Mouse (Mus musculus) midbrain, embryonic 15.5 days (tissue): ENCODE measurements around the gene Reep6. TPM values are rescaled to one million over a fixed set of nuclear protein-coding genes. Genes with fewer than 3 reads are reported as not detected.
A peak's percentile ranks its signal among the peaks of the same experiment; 100 is the strongest.

ENCODE experiments used
- ATAC-seq: fragments of 200-750 bp; cut with Nextera tagmentation; replicated peaks from 2 replicates; pipeline ENCODE4 v1.8.0; 2017; ENCODE audit warnings: moderate TSS enrichment
- H3K27ac ChIP-seq: fragments of 300-500 bp; sonication (generic); 2 replicates; pipeline ENCODE4 v1.5.1; 2015; ENCODE audit warnings: mild to moderate bottlenecking, inconsistent platforms
- H3K27me3 ChIP-seq: fragments of 300-500 bp; sonication (generic); replicated peaks from 2 replicates; pipeline ENCODE4 v1.6.1; 2015; ENCODE audit warnings: inconsistent platforms
- H3K36me3 ChIP-seq: fragments of 300-500 bp; sonication (generic); replicated peaks from 2 replicates; pipeline ENCODE4 v1.6.1; 2015; ENCODE audit warnings: inconsistent platforms
- H3K4me1 ChIP-seq: fragments of 300-500 bp; sonication (generic); 2 replicates; pipeline ENCODE4 v1.6.1; 2015; ENCODE audit warnings: inconsistent platforms
- H3K4me2 ChIP-seq: fragments of 300-500 bp; sonication (generic); 2 replicates; pipeline ENCODE4 v1.6.1; 2015; ENCODE audit warnings: inconsistent platforms, mild to moderate bottlenecking, moderate library complexity
- H3K4me3 ChIP-seq: fragments of 300-500 bp; sonication (generic); 2 replicates; pipeline ENCODE4 v1.5.1; 2015; ENCODE audit warnings: mild to moderate bottlenecking, inconsistent platforms
- H3K9ac ChIP-seq: fragments of 300-500 bp; sonication (generic); 2 replicates; pipeline ENCODE4 v1.6.1; 2015; ENCODE audit warnings: mild to moderate bottlenecking, inconsistent platforms
- H3K9me3 ChIP-seq: fragments of 300-500 bp; sonication (generic); 2 replicates; pipeline ENCODE4 v1.6.1; 2016; ENCODE audit warnings: inconsistent platforms
- WGBS: fragments of 180-500 bp; shearing (Covaris S2); methylation state at CpG from one replicate; pipeline ENCODE4 v1.1.7; 2015; ENCODE audit warnings: mixed read lengths; 5-methylcytosine and 5-hydroxymethylcytosine counted together
- polyA plus RNA-seq: library from polyadenylated mRNA; unstranded; fragments of >200 nt; fragmentation: Nextera tagmentation; extraction: Ambion mirVana; gene quantifications from 2 replicates; pipeline ENCODE4 v1.2.1, GENCODE M21; 2015

The Reep6 gene
- polyA plus RNA-seq, 1 experiment from 2014 or later: 5.5 TPM

GRCm38 (mm10) chr10:80368392-80368791 lies 38.6 kb downstream of the Reep6 start:
- Histone ChIP-seq H3K9me3 (no peaks in the 10 kb centered on the region), H3K4me2 (no peak overlapping the region), H3K4me3 (no peak overlapping the region), H3K36me3 (no peaks in the 10 kb centered on the region), H3K27me3 (no peaks in the 10 kb centered on the region), H3K27ac (no peak overlapping the region), H3K9ac (no peak overlapping the region), H3K4me1 (peaks cover 17% of the 10 kb centered on the region)
- 96% methylated on average over 6 of the region's 6 CpGs for WGBS
- no peak for ATAC-seq

- no peaks in the 10 kb centered on the region for H3K27me3 ChIP-seq
- H3K9ac ChIP-seq: no peak overlapping the region
- H3K36me3 ChIP-seq: no peaks in the 10 kb centered on the region
- no peak overlapping the region for H3K4me3 ChIP-seq
- H3K4me1 ChIP-seq: peaks cover 11% of the 10 kb centered on the region
- no peak overlapping the region for H3K27ac ChIP-seq
- no peak for ATAC-seq
- H3K4me2 ChIP-seq: no peak overlapping the region
- WGBS: 82% methylated on average over 21 of the region's 21 CpGs
- H3K9me3 ChIP-seq: no peaks in the 10 kb centered on the region
These were observed 40.4 kb downstream of the Reep6 start for GRCm38 (mm10) chr10:80369995-80370747.

- Histone ChIP-seq H3K9me3 (no peaks in the 10 kb centered on the region), H3K4me3 (peak overlapping the region; percentile 26), H3K4me2 (peak overlapping the region; percentile 46), H3K9ac (0 out of 2 replicates have a peak overlapping the region, but pooled peaks have one; percentile 4), H3K27me3 (no peaks in the 10 kb centered on the region), H3K36me3 (no peaks in the 10 kb centered on the region), H3K4me1 (peaks cover 11% of the 10 kb centered on the region), H3K27ac (peak overlapping the region; percentile 39)
- ATAC-seq: peak; percentile 87
- WGBS: 2% methylated on average over 12 of the region's 12 CpGs
These were observed 41.7 kb downstream of the Reep6 start for GRCm38 (mm10) chr10:80371411-80371966.

GRCm38 (mm10) chr10:80371983-80372382 lies 42.2 kb downstream of the Reep6 start:
- Histone ChIP-seq H3K4me3 (peak overlapping the region; percentile 26; the same call in 1 of the 2 replicates), H3K27ac (peak overlapping the region; percentile 39; the same call in 1 of the 2 replicates), H3K36me3 (no peaks in the 10 kb centered on the region), H3K4me2 (peak overlapping the region; percentile 46), H3K27me3 (no peaks in the 10 kb centered on the region), H3K9me3 (no peaks in the 10 kb centered on the region), H3K4me1 (peaks cover 11% of the 10 kb centered on the region), H3K9ac (0 out of 2 replicates have a peak overlapping the region, but pooled peaks have one; percentile 4)
- ATAC-seq: no peak
- 48% methylated on average over 9 of the region's 9 CpGs for WGBS

- 87% methylated on average over 6 of the region's 6 CpGs for WGBS
- H3K9ac ChIP-seq: no peak overlapping the region
These were observed 43.0 kb downstream of the Reep6 start for GRCm38 (mm10) chr10:80372706-80373105.

GRCm38 (mm10) chr10:80374063-80374462 lies 44.3 kb downstream of the Reep6 start:
- no peak for ATAC-seq
- H3K4me3 ChIP-seq: no peak overlapping the region
- no peak overlapping the region for H3K27ac ChIP-seq
- no peak overlapping the region for H3K9ac ChIP-seq
- H3K9me3 ChIP-seq: no peaks in the 10 kb centered on the region
- peaks cover 11% of the 10 kb centered on the region for H3K4me1 ChIP-seq
- H3K4me2 ChIP-seq: no peak overlapping the region
- 20% methylated on average over 6 of the region's 6 CpGs for WGBS
- no peaks in the 10 kb centered on the region for H3K27me3 ChIP-seq
- no peaks in the 10 kb centered on the region for H3K36me3 ChIP-seq

More at GRCm38 (mm10) chr10:80372706-80373105, 43.0 kb downstream of the Reep6 start:
- no peaks in the 10 kb centered on the region for H3K27me3 ChIP-seq
- no peaks in the 10 kb centered on the region for H3K36me3 ChIP-seq
- peaks cover 11% of the 10 kb centered on the region for H3K4me1 ChIP-seq
- H3K27ac ChIP-seq: no peak overlapping the region
- no peak overlapping the region for H3K4me2 ChIP-seq
- H3K9me3 ChIP-seq: no peaks in the 10 kb centered on the region
- ATAC-seq: no peak
- H3K4me3 ChIP-seq: no peak overlapping the region

GRCm38 (mm10) chr10:80376160-80376559 lies 46.4 kb downstream of the Reep6 start:
- Histone ChIP-seq H3K36me3 (peaks cover 15% of the 10 kb centered on the region), H3K4me2 (no peak overlapping the region), H3K27ac (no peak overlapping the region), H3K27me3 (no peaks in the 10 kb centered on the region), H3K4me1 (peaks cover 8% of the 10 kb centered on the region), H3K4me3 (no peak overlapping the region), H3K9ac (no peak overlapping the region), H3K9me3 (no peaks in the 10 kb centered on the region)
- ATAC-seq: no peak
- WGBS: 1% methylated on average over 7 of the region's 7 CpGs

- Histone ChIP-seq H3K9ac (no peak overlapping the region), H3K4me2 (no peak overlapping the region), H3K36me3 (peaks cover 30% of the 10 kb centered on the region), H3K27me3 (no peaks in the 10 kb centered on the region), H3K27ac (no peak overlapping the region), H3K4me3 (no peak overlapping the region), H3K4me1 (peaks cover 5% of the 10 kb centered on the region), H3K9me3 (no peaks in the 10 kb centered on the region)
- ATAC-seq: no peak
- 52% methylated on average over 10 of the region's 10 CpGs for WGBS
These were observed 48.0 kb downstream of the Reep6 start for GRCm38 (mm10) chr10:80377716-80378115.

- H3K4me1 ChIP-seq: peaks cover 30% of the 10 kb centered on the region
- H3K9ac ChIP-seq: no peak overlapping the region
- H3K36me3 ChIP-seq: peaks cover 35% of the 10 kb centered on the region
- 77% methylated on average over 7 of the region's 7 CpGs for WGBS
- H3K9me3 ChIP-seq: no peaks in the 10 kb centered on the region
- ATAC-seq: no peak
- H3K27ac ChIP-seq: no peak overlapping the region
- no peaks in the 10 kb centered on the region for H3K27me3 ChIP-seq
- peak overlapping the region; percentile 95 for H3K4me3 ChIP-seq
- peak overlapping the region; percentile 69 for H3K4me2 ChIP-seq
These were observed 53.0 kb downstream of the Reep6 start for GRCm38 (mm10) chr10:80382641-80383365.

- Histone ChIP-seq H3K9ac (peak overlapping the region; percentile 22; the same call in 1 of the 2 replicates), H3K9me3 (no peaks in the 10 kb centered on the region), H3K27ac (peak overlapping the region; percentile 17; the same call in 1 of the 2 replicates), H3K4me1 (peaks cover 36% of the 10 kb centered on the region), H3K27me3 (no peaks in the 10 kb centered on the region), H3K36me3 (peaks cover 35% of the 10 kb centered on the region), H3K4me3 (peak overlapping the region; percentile 95), H3K4me2 (peak overlapping the region; percentile 69)
- WGBS: 45% methylated on average over 4 of the region's 4 CpGs
- ATAC-seq: no peak
These were observed 53.7 kb downstream of the Reep6 start for GRCm38 (mm10) chr10:80383431-80383830.

- peak overlapping the region; percentile 95 for H3K4me3 ChIP-seq
- no peak for ATAC-seq
- H3K27ac ChIP-seq: peak overlapping the region; percentile 96; the same call in 1 of the 2 replicates
- WGBS: 84% methylated on average over 4 of the region's 4 CpGs
- H3K4me1 ChIP-seq: peaks cover 37% of the 10 kb centered on the region
- no peaks in the 10 kb centered on the region for H3K9me3 ChIP-seq
- H3K9ac ChIP-seq: peak overlapping the region; percentile 99
- no peaks in the 10 kb centered on the region for H3K27me3 ChIP-seq
- H3K36me3 ChIP-seq: peaks cover 35% of the 10 kb centered on the region
- peak overlapping the region; percentile 69 for H3K4me2 ChIP-seq
These were observed 54.4 kb downstream of the Reep6 start for GRCm38 (mm10) chr10:80384115-80384639.

- no peak for ATAC-seq
- WGBS: 49% methylated on average over 7 of the region's 7 CpGs
- Histone ChIP-seq H3K27ac (peak overlapping the region; percentile 96), H3K9me3 (no peaks in the 10 kb centered on the region), H3K9ac (peak overlapping the region; percentile 99), H3K27me3 (no peaks in the 10 kb centered on the region), H3K4me1 (peaks cover 37% of the 10 kb centered on the region), H3K36me3 (peaks cover 31% of the 10 kb centered on the region), H3K4me3 (peak overlapping the region; percentile 95), H3K4me2 (peak overlapping the region; percentile 69)
These were observed 55.0 kb downstream of the Reep6 start for GRCm38 (mm10) chr10:80384709-80385108.
